Mouse (Mus musculus) hematopoietic stem cell, adult 5-6 weeks (primary cell): ENCODE measurements around the gene Gm37240. TPM values are rescaled to one million over a fixed set of nuclear protein-coding genes. Genes with fewer than 3 reads are reported as not detected.

Source experiments
- ATAC-seq, 2 experiments: fragments of 125-278 bp in 1 of 2; replicated peaks in 1 of 2; 2 replicates each; pipeline ENCODE4 v1.8.0; 2016 to 2017; ENCODE audit warnings: inconsistent platforms in 2 of 2, mild to moderate bottlenecking in 2 of 2, moderate number of reproducible peaks in 2 of 2, low read depth in 1 of 2, moderate TSS enrichment in 1 of 2; ENCODE audit not compliant: low FRiP score in 2 of 2, poor library complexity in 2 of 2, severe bottlenecking in 2 of 2, insufficient read depth in 1 of 2, low TSS enrichment in 1 of 2
- total RNA-seq: library from RNA; stranded (forward); fragments of 172-1452, 232-1000 nt; gene quantifications from 2 replicates; pipeline ENCODE4 v1.2.3, GENCODE M21; 2017

The Gm37240 gene
- total RNA-seq, 1 experiment from 2014 or later, result not detected

DNA sequence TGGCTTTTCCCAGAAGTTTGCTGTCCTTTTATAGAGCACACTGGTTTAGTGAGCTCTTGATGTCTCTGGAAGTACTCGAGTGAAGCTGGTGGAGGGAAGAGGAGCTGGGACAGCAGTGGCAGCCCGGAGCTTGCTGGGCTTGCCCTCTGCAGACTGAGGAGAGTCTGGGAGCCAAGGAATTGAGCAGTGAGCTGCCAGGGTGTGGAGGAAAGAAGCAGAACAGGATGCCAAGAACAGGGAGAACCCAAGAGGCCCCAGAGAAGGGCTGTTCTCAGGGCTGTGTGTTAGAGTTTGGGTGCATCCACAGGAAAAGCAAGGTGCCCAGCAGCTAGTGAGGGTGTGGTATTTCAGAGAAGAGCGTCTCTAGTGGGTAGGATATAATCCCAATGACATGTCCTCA lies 245.6 kb downstream of the Gm37240 start:
- no peak for ATAC-seq

DNA sequence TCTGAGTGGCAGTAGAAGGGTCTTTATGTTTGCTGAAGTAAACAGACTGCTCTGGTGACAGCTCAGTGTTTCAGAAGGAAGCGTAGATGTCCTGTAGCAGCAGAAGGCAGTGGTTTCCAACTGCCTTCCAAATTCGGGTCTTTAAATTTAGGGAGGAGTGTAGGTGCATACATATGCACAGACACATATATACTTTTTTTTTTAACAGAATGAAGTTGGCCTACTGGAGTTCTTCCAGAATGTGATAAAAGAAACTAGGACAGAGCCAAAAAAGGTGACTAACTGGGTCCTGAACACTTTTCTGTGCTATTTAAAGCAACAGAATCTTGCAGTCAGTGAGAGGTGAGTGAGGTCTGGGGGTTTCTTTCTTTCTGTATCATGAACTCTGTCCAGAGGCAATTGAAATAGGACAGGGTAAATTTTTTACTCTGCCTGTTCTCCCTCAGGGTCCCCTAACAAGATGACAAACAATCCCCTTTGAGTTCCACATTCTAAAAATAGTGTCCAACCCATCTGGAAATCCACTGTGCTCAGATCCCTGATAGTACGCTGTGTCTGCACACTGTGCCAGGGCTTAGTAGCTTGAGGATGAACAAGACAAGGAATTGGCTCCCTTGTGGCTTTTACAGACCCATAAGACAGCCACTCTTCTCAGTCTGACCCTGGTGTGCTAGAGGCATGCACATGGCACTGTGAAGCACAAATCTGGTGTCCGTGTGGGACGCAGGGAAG lies 250.4 kb downstream of the Gm37240 start:
- no peak for ATAC-seq

DNA sequence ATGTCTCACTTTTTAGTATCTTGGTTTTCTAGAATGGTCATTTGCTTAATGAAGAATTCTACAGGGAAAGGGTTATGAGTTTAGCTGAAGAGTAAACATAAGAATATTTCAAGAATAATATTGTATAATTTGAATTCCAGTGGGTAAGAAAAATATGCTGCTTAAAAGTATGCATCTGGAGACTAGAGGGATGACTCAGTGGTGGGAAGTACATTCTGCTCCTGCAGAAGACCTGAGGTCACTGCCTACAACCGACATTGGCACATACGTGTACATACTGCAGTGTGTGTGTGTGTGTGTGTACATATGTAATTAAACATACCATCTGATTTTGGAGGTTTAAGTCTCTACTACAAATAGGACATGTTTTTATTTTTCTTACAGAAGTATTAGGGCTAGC lies 251.7 kb downstream of the Gm37240 start:
- ATAC-seq, result no peak

DNA sequence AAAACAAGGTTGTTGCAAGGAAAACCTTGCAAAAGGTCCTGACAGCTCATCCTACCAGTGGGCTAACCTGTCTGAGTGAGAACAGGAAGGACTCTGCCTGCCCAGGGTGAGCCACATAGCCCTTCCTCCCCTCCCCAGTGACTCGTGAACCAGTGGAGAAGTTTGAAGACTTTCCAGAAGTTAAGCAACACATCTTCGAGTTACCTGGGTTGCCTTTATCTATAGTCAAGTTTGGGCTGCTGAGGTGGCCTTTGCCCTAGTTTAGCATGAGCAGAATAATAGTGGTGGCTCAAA lies 252.2 kb downstream of the Gm37240 start:
- no peak for ATAC-seq

DNA sequence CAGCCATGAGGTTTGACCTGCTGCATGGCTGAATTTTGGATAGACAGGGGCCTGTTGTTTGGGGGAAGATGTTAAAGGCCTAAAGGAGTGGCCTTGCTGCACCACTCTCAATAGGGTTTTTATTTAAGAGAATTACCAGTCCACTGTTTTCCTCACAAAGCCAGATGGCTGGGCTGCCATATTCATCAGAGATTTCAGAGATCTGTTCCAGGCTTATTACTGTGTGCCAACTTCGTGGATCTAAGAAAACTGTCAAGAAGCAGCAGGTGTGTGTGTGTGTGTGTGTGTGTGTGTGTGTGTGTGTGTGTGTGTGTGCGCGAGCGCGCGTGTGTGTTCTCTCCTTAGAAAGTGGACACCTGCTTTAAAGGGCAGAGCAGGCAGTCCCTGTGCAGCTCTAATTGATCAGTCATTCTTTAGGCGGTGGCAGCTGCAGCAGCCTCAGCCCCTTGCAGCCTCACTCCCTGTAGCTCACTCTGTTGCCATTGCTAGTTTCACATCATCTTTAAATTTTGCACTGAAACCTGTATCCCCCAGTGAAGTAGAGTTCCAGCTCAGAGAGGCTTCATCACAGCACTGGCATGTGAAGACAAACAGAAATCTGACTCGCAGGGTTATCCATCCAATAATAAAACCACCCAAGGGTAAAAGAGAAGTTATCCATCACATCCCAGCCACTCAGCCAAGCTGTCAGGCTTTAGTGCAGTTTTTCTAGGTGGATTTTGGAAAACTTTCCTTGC lies 252.8 kb downstream of the Gm37240 start:
- no peak for ATAC-seq

DNA sequence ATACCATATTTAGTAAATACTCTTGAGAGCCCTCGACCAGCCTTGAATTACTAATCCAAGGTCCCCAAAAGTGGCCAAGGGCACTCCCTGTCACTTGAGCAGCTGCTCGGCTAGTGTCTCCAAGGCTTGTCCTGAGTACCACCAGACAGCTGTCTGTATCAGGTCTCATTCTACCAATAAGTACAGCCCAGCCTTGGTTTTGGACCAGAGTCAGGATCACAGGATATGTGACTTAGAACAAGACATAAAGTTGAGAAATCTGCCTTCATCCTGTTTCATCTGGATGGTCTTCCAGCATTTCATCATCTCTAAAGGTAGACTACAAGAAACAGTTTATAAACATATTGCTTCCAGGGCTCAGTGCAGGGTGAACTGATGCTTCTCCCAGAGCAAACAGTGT lies 253.6 kb downstream of the Gm37240 start:
- no peak for ATAC-seq

DNA sequence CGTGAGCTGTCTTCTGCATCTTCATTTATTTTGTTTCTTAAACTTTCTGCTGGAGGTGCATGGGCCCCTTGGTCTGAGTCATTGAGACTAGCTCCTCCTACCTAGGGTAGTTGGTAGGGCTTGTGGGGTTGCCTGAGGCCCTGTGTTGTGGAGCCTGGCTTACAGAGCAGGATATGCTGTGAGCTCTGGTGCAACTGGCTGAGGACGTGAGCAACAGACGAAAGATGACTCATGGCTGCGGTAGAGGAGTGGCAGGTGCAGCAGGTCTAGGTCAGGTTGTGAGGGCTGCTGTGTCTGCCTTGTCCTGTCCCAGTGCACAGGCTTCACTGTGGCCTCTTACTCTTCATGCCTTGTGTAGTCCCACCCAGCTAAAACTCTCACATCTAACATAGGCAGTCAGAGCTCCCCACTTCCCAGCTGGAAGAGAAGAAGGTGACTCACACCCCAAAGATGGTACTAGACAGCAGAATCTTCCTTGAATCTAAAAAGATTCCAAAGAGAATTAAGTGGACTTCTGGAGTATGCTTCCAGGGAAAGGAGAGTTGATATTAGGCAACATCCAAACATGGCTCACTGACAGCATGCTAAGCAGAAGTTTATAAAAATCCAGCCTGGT lies 257.3 kb downstream of the Gm37240 start:
- ATAC-seq, result no peak

DNA sequence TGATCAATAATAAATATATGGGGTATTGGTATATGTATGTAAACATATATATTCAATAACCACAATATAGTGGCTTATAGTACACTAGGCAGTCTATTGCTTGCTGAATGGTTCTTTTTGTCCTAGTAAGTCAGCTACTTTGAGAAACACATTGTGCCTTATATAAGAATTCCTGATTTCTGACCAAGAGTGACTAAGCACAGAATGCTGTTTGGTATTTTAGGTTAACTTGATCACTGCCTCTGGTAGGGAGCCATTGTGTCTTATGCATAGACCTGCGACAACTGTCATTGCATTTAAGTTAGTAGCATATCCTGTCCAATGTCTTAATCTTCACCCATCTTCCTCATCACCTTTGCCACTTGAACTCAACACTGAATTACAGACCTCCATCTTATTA lies 267.6 kb downstream of the Gm37240 start:
- ATAC-seq, result no peak

DNA sequence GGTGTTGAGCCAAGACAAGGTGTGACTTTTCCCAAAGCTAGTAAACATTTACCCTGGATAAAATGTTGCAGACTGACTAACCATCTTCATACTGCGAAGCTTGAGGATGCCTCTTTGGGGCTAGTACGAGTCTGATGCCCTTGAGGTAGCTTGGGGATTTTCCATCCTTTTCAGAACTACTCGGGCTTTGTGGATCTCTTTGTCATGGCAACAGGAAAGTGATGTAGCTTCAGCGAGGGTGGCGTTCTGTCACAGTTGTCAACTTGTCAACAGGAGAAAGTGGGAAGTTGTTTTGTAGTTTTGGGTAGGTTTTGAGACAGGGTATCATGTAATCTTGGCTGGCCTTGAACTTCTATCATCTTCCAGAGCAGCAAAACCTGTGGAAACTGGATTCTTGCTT lies 268.0 kb downstream of the Gm37240 start:
- no peak for ATAC-seq

DNA sequence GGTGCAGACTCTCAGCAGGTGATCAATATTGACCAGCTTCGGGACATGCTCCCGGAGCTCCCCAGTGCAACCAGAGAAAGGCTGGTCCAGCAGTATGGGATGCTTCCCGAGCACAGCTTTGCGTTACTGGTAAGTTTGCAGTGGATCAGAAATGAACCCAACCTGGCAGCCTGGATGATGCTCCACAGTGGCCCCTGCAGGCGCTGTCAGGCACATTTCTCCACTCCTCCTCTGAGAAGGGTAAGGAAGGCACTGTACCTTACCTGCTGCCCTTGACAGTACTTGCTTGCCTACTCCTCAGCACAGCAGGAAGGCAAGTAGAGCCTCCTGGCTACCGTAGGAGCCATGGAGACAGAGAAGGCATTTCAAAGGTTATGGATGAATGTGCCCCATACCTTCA lies 268.4 kb downstream of the Gm37240 start:
- ATAC-seq, result no peak

DNA sequence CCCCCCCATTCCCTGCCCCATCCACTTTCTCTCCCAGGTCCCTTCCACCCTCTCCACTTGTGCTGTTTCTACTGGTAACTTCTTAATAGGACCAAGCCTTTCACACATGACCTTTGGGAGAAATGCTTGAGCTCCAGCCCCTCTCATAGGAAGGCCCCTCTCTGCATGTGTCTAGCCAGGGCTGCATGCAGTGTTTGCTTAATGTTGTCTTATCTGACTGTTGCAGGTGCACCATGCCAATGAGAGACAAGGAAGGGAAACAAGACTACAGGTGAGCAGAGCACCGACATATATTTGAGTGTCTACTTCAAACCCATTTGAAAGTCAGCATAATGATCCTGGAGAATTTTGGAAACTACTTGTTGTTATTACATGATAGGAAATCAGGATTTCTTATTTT lies 270.9 kb downstream of the Gm37240 start:
- ATAC-seq, result no peak

DNA sequence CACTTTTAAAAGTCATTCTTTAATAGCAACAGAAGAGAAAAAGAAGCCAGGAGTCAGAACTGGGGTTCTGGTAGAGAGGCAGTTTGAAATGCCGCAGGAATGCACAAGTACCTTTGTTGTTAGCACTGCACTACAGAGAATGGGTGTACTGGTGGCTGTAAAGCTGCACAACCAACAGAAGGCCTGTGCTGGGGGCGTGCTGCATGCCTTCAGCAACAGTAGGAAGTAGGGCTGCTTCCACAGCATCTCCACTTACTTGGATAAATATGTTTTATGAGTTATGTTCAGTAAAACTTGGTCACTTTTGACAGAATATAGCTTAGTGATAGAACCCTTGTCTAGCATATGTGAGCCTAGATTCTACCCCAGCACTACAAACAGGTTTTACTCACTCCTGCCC lies 279.6 kb downstream of the Gm37240 start:
- no peak for ATAC-seq

DNA sequence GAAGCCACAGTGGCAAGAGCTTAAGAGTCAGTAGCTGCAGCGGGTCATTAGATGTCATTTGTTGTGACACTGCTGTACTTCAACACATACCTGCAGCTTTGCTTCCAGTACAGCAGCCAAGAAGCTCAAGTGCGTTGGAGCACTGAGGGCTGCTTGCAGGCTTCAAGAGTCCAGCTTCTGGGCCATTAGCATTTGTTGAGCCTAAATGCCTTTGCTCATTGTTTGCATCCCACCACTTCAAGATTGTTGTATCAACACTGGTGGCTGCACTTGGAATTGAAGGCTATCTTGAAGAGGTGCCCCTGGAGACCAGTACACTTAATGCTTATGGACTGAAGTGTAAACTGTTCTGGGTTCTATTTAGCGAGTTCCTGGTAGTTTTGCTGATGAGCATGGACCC lies 280.4 kb downstream of the Gm37240 start:
- no peak for ATAC-seq

DNA sequence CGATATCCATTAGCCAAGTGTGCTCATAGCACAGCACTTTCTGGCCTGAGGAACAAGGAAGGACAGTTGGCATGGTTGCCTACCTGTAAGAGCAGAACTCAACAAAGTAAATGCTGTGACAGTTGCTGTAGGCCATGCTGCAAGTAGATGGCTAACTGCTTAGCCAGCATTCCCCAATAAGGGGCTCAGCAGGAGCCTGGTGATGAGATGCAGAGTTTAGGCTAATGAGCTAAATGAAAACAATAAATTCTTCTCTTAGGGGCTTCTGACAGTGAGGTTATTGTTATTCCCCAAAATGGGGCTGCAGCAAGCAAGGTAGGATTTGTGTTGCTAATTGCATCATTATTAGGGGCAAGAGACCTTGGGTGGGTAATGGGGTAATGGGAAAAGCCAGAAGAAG lies 283.5 kb downstream of the Gm37240 start:
- no peak for ATAC-seq

DNA sequence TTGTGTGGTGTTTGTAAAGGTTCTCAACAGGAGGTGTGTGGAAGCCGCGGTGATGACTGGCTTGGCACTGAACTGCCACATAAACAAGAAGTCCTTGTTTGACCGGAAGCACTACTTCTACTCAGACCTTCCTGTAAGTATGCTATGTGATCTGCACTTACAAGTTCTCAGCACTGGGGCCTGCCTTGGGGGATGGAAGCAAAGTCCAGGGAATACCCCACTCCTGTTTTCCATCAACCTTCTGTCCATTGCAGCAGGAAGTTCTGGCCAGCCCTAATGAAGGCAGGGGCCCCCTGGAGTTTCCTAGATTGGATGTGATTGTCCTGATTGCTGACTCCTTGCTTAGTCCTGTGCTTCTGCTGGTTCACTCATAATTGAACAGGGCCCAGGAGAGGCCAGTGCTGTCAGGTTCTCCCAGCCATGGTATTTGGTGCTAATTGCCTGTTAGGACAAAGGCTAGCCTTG lies 285.4 kb downstream of the Gm37240 start:
- 0 out of 4 replicates have a peak, but pooled peaks of 1 of the 2 experiments have one; percentile 7 for ATAC-seq

DNA sequence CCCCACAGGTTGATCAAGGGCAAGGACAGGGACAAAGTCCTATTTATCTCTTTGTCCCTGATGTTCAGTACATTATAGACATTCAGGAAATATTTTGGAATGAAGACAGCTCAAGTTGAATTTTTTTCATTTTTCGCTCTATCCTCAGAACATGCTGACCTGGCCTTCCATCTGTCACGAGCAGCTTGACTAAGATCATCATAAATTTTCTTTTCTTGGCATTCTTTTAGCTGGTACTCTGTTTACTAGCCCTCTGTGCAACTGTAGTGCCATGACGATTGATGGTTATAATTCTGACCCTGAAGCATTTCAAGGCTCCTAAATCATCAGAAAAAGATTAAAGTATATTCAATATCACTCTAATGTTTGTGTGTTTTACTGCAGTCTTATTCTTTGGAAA lies 287.8 kb downstream of the Gm37240 start:
- no peak for ATAC-seq

DNA sequence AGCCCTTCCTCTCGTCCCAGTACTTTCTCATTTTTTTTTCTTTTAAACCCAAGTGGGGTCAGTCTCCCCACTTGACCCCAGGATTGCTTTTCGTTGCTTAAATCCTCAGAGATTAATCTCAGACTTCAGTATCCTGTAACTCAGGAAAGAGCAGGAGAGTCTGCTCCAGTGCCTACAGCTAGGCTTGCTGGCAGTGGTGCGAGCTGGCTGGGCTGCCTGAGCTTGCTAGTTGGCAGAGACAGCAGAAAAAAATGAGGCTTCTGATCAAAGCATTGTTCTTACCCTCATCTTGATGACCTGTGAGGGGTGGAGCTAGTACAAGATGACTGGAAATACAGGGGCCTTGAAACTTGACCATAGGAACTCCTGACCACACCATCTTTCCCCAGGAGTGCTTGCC lies 292.9 kb downstream of the Gm37240 start:
- ATAC-seq, result no peak

DNA sequence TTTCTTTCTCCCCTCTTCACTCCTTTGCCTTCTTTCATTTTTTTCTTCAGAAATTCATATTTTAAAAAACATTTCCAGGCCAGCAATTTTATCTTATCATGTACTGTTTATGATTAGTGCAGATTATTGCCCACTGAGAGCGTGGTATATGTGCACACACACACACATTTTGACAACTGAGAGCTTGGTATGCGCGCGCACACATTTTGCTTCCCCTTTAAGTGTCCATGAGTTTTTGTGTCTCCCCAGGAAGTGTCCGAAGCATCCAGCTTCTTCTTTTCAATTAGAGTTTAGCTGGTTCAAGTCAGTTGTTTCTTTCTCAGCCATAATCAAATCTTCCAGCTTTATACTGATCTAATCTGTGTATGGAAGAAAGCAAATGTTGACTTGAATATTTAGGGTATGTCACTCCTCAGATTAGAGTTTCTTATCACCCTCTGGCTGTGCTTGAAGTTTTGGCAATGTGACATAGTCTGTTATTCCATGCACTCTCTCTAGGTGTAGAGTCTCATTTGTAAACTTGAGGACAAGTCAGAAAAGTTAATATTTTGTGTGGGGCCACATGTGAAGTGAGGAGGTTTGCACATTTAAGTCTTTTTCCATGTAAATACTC lies 294.6 kb downstream of the Gm37240 start:
- no peak for ATAC-seq
